Mouse (Mus musculus) urinary bladder, postnatal 14 days (tissue): ENCODE data around the gene A930017K11Rik.

ENCODE experiments used
- DNase-seq: peaks from one replicate; pipeline ENCODE4 v3.0.0; 2021; ENCODE audit warnings: low spot score

The A930017K11Rik gene

GRCm38 (mm10) chr17:25925348-25925747 is 27.0 kb downstream of the A930017K11Rik start:
- DNase-seq: no peak

GRCm38 (mm10) chr17:25922120-25922519 is 30.2 kb downstream of the A930017K11Rik start:
- DNase-seq: no peak

- DNase-seq: peak; percentile 100
These were observed 32.4 kb downstream of the A930017K11Rik start for GRCm38 (mm10) chr17:25919786-25920642.

- peak; percentile 46 for DNase-seq
These were observed 33.1 kb downstream of the A930017K11Rik start, which contains the start of gene Rab40c for GRCm38 (mm10) chr17:25919144-25919785. Rab40c (minus strand) TSS chr17:25919727.

- no peak for DNase-seq
These were observed 34.2 kb downstream of the A930017K11Rik start for GRCm38 (mm10) chr17:25918037-25918750.

- peak; percentile 21 for DNase-seq
These were observed 35.3 kb downstream of the A930017K11Rik start for GRCm38 (mm10) chr17:25916931-25917647.

GRCm38 (mm10) chr17:25914295-25914694 is 38.1 kb downstream of the A930017K11Rik start:
- DNase-seq: no peak

GRCm38 (mm10) chr17:25913877-25914275 is 38.5 kb downstream of the A930017K11Rik start:
- no peak for DNase-seq

GRCm38 (mm10) chr17:25913186-25913876 is 39.0 kb downstream of the A930017K11Rik start:
- no peak for DNase-seq

GRCm38 (mm10) chr17:25911816-25912215 is 40.5 kb downstream of the A930017K11Rik start:
- DNase-seq: no peak

- no peak for DNase-seq
These were observed 44.7 kb downstream of the A930017K11Rik start for GRCm38 (mm10) chr17:25907640-25908039.

GRCm38 (mm10) chr17:25903061-25903460 is 49.3 kb downstream of the A930017K11Rik start:
- no peak for DNase-seq

GRCm38 (mm10) chr17:25900193-25900592 is 52.2 kb downstream of the A930017K11Rik start:
- no peak for DNase-seq
